Mouse (Mus musculus) forebrain, embryonic 13.5 days (tissue): ENCODE measurements at regions not wholly inside any gene's neighbourhood (a gene's known extent, or its start where the extent isn't known, plus 50 kb on each side); places are given as distances from the start of the nearest gene placed in this dataset.

Experiments
- ATAC-seq: fragments of 200-750 bp; cut with Nextera tagmentation; 2 replicates; pipeline ENCODE4 v1.8.0; 2017
- H3K27ac ChIP-seq: fragments of 300-500 bp; sonication (generic); 2 replicates; pipeline ENCODE4 v1.5.1; 2015; ENCODE audit warnings: inconsistent platforms, mild to moderate bottlenecking, moderate library complexity
- H3K27me3 ChIP-seq: fragments of 300-500 bp; sonication (generic); 2 replicates; pipeline ENCODE4 v1.6.1; 2015; ENCODE audit warnings: mild to moderate bottlenecking, inconsistent platforms
- H3K36me3 ChIP-seq: fragments of 300-500 bp; sonication (generic); 2 replicates; pipeline ENCODE4 v1.6.1; 2015; ENCODE audit warnings: mild to moderate bottlenecking, inconsistent platforms; ENCODE audit not compliant: poor library complexity, severe bottlenecking
- H3K4me1 ChIP-seq: fragments of 300-500 bp; sonication (generic); 2 replicates; pipeline ENCODE4 v1.6.1; 2015; ENCODE audit warnings: inconsistent platforms
- H3K4me2 ChIP-seq: fragments of 300-500 bp; sonication (generic); 2 replicates; pipeline ENCODE4 v1.6.1; 2015; ENCODE audit warnings: inconsistent platforms, mild to moderate bottlenecking, moderate library complexity
- H3K4me3 ChIP-seq: fragments of 300-500 bp; sonication (generic); 2 replicates; pipeline ENCODE4 v1.5.1; 2015; ENCODE audit warnings: mild to moderate bottlenecking, inconsistent platforms
- H3K9ac ChIP-seq: fragments of 300-500 bp; sonication (generic); 2 replicates; pipeline ENCODE4 v1.6.1; 2015; ENCODE audit warnings: mild to moderate bottlenecking, inconsistent platforms
- H3K9me3 ChIP-seq: fragments of 300-500 bp; sonication (generic); replicated peaks from 2 replicates; pipeline ENCODE4 v1.6.1; 2016; ENCODE audit warnings: inconsistent platforms
- WGBS: fragments of 180-500 bp; shearing (Covaris S2); methylation state at CpG from one replicate; pipeline ENCODE4 v1.1.7; 2015; 5-methylcytosine and 5-hydroxymethylcytosine counted together

DNA sequence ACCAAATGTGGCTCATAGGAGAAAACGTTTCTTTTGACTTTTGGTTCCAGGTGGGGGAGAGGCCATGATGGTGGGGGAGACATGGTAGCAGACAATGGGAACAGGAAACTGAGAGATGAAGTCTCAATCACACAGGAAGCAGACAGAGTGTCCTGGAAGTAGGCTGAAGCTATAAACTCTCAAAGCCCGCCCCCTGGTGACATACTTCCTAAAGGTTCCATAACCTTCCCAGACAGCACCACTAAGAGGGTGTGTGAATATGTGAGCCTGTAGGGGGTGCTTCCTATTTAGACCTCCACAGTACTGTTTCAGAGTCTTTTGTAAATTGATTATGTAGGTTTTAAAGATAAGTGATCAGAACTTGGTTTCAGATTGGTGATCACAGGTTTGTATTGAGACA, 284.1 kb upstream of the Slc30a5 start:
- Histone ChIP-seq H3K9me3 (no peaks in the 10 kb centered on the region), H3K4me2 (no peak overlapping the region), H3K27me3 (no peaks in the 10 kb centered on the region), H3K4me1 (no peaks in the 10 kb centered on the region), H3K27ac (no peak overlapping the region), H3K36me3 (no peaks in the 10 kb centered on the region), H3K4me3 (no peak overlapping the region), H3K9ac (no peak overlapping the region)
- WGBS = 86% methylated on average over 2 of the region's 2 CpGs
- no peak for ATAC-seq

GRCm38 (mm10) chr13:101115296-101115695, 282.1 kb upstream of the Slc30a5 start:
- no peak overlapping the region for H3K27ac ChIP-seq
- no peak overlapping the region for H3K9ac ChIP-seq
- H3K9me3 ChIP-seq = no peaks in the 10 kb centered on the region
- no peak overlapping the region for H3K4me3 ChIP-seq
- no peaks in the 10 kb centered on the region for H3K27me3 ChIP-seq
- no peaks in the 10 kb centered on the region for H3K36me3 ChIP-seq
- no peak for ATAC-seq
- H3K4me2 ChIP-seq = no peak overlapping the region
- WGBS = 79% methylated on average over 5 of the region's 5 CpGs
- no peaks in the 10 kb centered on the region for H3K4me1 ChIP-seq

DNA sequence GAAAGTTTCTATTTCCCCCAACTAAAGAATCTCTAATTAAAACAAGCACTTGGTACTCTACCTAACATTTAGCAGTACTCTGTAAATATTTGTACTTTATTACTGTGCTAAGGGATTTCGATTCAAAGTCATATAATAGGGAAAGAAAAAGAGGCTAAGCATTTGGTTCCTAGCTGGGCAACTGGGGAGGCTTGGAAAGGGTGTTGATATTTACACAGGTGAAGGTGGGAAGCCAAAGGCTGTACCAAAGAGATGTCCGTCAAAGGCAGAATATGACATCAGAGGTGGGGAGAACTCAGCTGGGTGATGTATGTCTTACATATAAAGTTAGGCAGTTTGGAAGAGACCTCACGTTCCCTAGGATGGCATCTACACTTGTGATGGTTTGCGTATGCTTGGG, 278.9 kb upstream of the Slc30a5 start:
- Histone ChIP-seq H3K27me3 (no peaks in the 10 kb centered on the region), H3K36me3 (no peaks in the 10 kb centered on the region), H3K27ac (no peak overlapping the region), H3K9me3 (no peaks in the 10 kb centered on the region), H3K4me2 (no peak overlapping the region), H3K4me1 (no peaks in the 10 kb centered on the region), H3K4me3 (no peak overlapping the region), H3K9ac (no peak overlapping the region)
- 81% methylated on average over 4 of the region's 4 CpGs for WGBS
- ATAC-seq = no peak

DNA sequence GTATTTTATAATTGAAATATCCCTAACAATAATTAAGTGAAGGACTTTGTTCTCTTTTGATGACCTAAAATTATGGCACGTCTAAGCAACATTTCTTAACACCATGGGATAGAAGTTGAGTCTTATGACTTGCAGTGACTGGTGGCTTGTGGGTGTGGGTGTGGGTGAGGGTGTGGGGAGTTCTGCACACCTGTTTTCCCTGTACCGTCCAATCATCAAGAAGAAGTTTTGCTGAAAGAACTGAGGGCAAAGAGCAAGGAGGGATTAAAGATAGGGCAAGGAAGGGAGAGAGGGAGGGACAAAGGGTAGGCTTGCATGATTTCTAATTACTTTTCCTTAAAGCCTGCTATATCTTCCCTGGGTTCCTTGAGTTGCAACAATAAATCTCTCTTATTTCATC, 278.5 kb upstream of the Slc30a5 start:
- ATAC-seq = no peak
- no peak overlapping the region for H3K27ac ChIP-seq
- H3K4me3 ChIP-seq = no peak overlapping the region
- no peaks in the 10 kb centered on the region for H3K36me3 ChIP-seq
- H3K4me1 ChIP-seq = no peaks in the 10 kb centered on the region
- H3K4me2 ChIP-seq = no peak overlapping the region
- no peaks in the 10 kb centered on the region for H3K27me3 ChIP-seq
- H3K9me3 ChIP-seq = no peaks in the 10 kb centered on the region
- no peak overlapping the region for H3K9ac ChIP-seq
- WGBS = 68% methylated on average over 2 of the region's 2 CpGs

DNA sequence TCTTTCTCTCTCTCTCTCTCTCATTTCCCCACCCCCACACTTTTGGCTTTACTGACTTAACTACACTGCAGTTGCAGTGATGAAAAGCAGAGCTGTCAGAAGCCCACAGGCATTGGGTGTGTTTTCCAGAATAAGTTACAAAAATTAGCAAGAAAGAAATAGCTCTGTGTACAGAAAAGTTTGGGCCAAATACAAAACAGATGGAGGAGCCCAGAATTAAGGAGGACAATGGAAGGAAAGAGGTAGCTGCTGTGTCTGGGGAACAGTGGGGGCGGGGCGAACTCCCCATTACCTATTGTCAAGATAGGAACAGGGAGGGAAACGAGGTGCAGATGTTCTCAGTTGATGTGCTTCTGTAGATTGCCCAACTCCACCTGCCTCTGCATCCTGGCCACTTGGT, 267.4 kb upstream of the Slc30a5 start:
- H3K4me2 ChIP-seq = no peak overlapping the region
- WGBS = 48% methylated on average over 3 of the region's 3 CpGs
- no peaks in the 10 kb centered on the region for H3K36me3 ChIP-seq
- H3K4me1 ChIP-seq = no peaks in the 10 kb centered on the region
- ATAC-seq = no peak
- H3K9me3 ChIP-seq = 0 out of 2 replicates have a peak, but pooled peaks cover 3% of the 10 kb centered on the region
- H3K9ac ChIP-seq = no peak overlapping the region
- no peak overlapping the region for H3K27ac ChIP-seq
- H3K27me3 ChIP-seq = no peaks in the 10 kb centered on the region
- no peak overlapping the region for H3K4me3 ChIP-seq

DNA sequence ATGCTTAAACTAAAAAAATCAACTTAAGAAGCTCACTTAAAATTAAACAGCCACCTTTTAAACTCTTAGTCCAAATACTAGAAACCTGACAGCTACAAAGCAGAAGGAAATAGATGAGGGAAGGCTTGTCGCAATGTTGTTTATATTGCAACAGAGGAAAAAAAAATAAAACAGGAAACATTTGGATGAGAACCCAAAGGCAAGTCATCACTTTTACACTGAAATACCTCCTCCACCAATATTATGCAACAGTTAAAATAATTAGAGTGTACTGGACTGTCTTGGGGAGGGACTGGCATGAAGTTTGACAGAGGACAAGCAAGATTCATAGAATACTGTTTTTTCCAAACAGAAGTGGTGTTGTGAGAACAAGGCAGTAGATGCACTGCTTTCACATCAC, 263.6 kb upstream of the Slc30a5 start:
- WGBS = 100% methylated on average over 1 of the region's 1 CpGs
- Histone ChIP-seq H3K9ac (no peak overlapping the region), H3K27me3 (no peaks in the 10 kb centered on the region), H3K4me2 (no peak overlapping the region), H3K9me3 (no peaks in the 10 kb centered on the region; the same call in 1 of the 2 replicates), H3K4me1 (no peaks in the 10 kb centered on the region), H3K4me3 (no peak overlapping the region), H3K27ac (no peak overlapping the region), H3K36me3 (no peaks in the 10 kb centered on the region)
- no peak for ATAC-seq

GRCm38 (mm10) chr13:101096221-101096620, 263.0 kb upstream of the Slc30a5 start:
- Histone ChIP-seq H3K27ac (no peak overlapping the region), H3K36me3 (no peaks in the 10 kb centered on the region), H3K27me3 (no peaks in the 10 kb centered on the region), H3K4me3 (no peak overlapping the region), H3K4me2 (no peak overlapping the region), H3K4me1 (no peaks in the 10 kb centered on the region), H3K9ac (no peak overlapping the region), H3K9me3 (no peaks in the 10 kb centered on the region; the same call in 1 of the 2 replicates)
- no peak for ATAC-seq
- WGBS = 79% methylated on average over 6 of the region's 6 CpGs

DNA sequence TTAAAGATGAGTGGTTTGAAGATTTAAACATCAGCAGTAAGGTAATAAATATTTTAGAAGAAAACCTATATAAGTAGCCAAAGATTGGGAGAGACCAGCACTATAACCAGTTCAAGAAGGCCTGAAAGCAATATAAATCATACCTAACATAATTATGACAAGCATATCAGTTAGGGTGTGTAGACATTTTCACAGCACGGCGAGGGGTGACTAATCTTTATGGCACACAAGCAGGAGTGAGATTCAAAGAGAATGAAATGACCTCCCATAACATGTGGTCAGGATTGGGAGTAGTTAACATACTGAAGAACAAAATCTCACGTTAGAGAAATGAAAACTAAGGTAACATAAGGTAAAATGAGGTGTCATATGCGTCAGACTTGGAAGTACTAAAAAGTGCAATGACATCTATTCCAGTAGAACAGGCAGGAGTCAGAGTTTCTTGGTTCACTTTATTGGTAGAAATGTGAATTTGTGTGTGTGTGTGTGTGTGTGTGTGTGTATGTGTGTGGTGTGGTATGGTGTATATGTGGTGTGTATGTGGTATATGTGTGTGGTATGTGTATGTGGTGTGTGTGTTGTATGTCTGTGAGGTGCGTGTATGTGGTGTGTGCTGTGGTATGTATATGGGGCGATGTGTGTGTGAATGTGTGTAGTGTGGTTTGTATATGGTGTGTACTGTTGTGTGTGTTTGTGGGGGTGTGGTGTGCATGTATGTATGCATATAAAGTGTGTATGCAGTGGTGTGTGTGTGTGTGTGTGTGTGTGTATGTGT, 262.0 kb upstream of the Slc30a5 start:
- Histone ChIP-seq H3K27me3 (no peaks in the 10 kb centered on the region), H3K36me3 (no peaks in the 10 kb centered on the region), H3K9me3 (no peaks in the 10 kb centered on the region; the same call in 1 of the 2 replicates), H3K4me1 (no peaks in the 10 kb centered on the region), H3K4me3 (no peak overlapping the region), H3K27ac (no peak overlapping the region), H3K4me2 (no peak overlapping the region), H3K9ac (no peak overlapping the region)
- ATAC-seq = no peak
- 90% methylated on average over 6 of the region's 6 CpGs for WGBS

- no peaks in the 10 kb centered on the region for H3K27me3 ChIP-seq
- H3K36me3 ChIP-seq = no peaks in the 10 kb centered on the region
- H3K27ac ChIP-seq = no peak overlapping the region
- no peak overlapping the region for H3K9ac ChIP-seq
- H3K4me3 ChIP-seq = no peak overlapping the region
- H3K4me1 ChIP-seq = no peaks in the 10 kb centered on the region
- ATAC-seq = peak; percentile 28; the same call in 1 of the 2 replicates
- no peak overlapping the region for H3K4me2 ChIP-seq
- 78% methylated on average over 10 of the region's 10 CpGs for WGBS
- H3K9me3 ChIP-seq = no peaks in the 10 kb centered on the region; the same call in 1 of the 2 replicates
Observed at GRCm38 (mm10) chr13:101092743-101093131, 259.5 kb upstream of the Slc30a5 start.

GRCm38 (mm10) chr13:101092033-101092742, 259.0 kb upstream of the Slc30a5 start:
- Histone ChIP-seq H3K4me2 (no peak overlapping the region), H3K4me3 (no peak overlapping the region), H3K4me1 (no peaks in the 10 kb centered on the region)

DNA sequence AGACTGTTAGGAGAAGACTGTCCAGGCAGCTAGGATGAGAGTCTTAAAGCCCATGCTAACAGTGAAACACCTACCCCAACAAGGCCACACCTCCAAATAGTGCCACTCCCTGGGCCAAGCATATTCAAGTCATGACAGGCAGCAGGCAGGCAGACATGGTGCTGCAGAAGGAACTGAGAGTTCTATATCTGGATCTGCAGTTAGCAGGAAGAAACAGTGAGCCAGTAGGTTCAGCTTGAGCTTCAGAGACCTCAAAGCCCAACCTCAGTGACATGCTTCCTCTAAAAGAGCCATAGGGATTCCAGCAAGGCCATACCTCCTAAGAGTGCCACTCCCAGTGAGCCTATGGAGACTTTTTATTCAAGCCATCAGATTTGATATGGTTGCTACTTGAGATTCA, 252.0 kb upstream of the Slc30a5 start:
- Histone ChIP-seq H3K9me3 (no peaks in the 10 kb centered on the region), H3K27me3 (no peaks in the 10 kb centered on the region)

More at GRCm38 (mm10) chr13:101092033-101092742, 259.0 kb upstream of the Slc30a5 start:
- H3K27me3 ChIP-seq = no peaks in the 10 kb centered on the region
- H3K9ac ChIP-seq = no peak overlapping the region
- no peaks in the 10 kb centered on the region for H3K36me3 ChIP-seq
- peak; percentile 92 for ATAC-seq
- H3K27ac ChIP-seq = no peak overlapping the region
- H3K9me3 ChIP-seq = no peaks in the 10 kb centered on the region; the same call in 1 of the 2 replicates
- WGBS = 55% methylated on average over 18 of the region's 18 CpGs

DNA sequence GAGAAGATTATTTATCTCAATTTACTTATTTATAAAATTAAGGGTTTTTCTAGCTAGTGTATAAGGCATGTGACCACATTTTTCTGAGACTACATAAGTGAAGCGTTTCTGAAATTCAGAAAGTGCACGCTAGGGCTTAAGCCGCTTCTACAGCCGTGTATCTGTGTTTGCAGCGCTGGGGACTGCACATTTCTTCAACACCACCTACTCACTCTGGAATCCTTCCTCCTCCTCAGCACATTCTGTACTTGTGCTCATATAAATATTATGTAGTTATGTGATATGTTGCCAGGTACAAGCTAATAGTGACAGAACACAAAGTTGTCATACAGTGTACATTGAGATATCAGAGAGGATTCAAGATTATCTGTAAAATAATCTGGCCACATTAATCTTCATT, 251.0 kb upstream of the Slc30a5 start:
- no peak for ATAC-seq
- Histone ChIP-seq H3K4me2 (no peak overlapping the region), H3K27me3 (no peaks in the 10 kb centered on the region), H3K4me3 (no peak overlapping the region), H3K36me3 (no peaks in the 10 kb centered on the region), H3K9me3 (no peaks in the 10 kb centered on the region), H3K9ac (no peak overlapping the region), H3K4me1 (no peaks in the 10 kb centered on the region), H3K27ac (no peak overlapping the region)
- 93% methylated on average over 5 of the region's 5 CpGs for WGBS

More for the DNA sequence above, 252.0 kb upstream of the Slc30a5 start:
- Histone ChIP-seq H3K27ac (no peak overlapping the region), H3K9ac (no peak overlapping the region), H3K4me3 (no peak overlapping the region), H3K4me1 (no peaks in the 10 kb centered on the region), H3K4me2 (no peak overlapping the region), H3K36me3 (no peaks in the 10 kb centered on the region)
- no peak for ATAC-seq
